Mouse (Mus musculus) lung, adult 2 months (tissue): ENCODE data around the gene Tyw3.
A peak's percentile ranks its signal among the peaks of the same experiment; 100 is the strongest.

Source experiments
- CTCF ChIP-seq: fragments of 200-500 bp; IDR thresholded peaks from 2 replicates; pipeline ENCODE4 v1.5.1; 2011; ENCODE audit warnings: mild to moderate bottlenecking, low read length, control low read depth; ENCODE audit not compliant: insufficient read depth
- POLR2A ChIP-seq: fragments of 200-500 bp; IDR thresholded peaks from 2 replicates; pipeline ENCODE4 v1.6.1; 2011; ENCODE audit warnings: low read depth, mild to moderate bottlenecking, control low read depth, low read length, borderline replicate concordance; ENCODE audit errors: extremely low read depth

DNA sequence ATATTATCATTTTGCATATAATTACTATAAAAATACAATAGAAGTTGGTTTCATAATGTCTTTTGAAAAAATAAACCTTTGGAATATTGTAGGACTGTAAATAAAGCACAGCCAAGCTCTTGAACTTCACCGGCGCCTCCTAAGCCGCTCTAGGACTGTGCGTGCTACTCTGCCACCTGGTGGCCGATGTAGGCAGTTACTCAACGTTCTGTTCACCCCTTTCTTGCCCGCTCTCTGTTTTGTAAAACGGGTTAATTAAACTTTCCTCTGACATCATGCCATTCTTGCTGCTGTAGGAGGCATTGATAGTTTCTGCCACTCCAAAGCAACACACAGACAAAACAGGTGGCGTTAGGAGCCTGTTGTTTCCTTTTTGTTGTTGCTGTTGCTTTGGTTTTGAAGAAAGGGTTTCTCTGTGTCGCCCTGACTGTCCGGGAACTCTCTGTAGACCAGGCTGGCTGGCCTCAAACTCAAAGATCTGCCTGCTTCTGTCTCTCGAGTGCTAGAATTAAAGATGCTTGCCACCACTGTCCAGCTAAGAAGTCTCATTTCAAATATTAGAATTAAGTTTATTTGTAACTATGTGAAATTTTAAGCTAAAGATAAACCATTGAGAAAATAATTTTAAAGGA, 24.4 kb downstream of the Tyw3 start:
- TF ChIP-seq CTCF, result peak; percentile 94
- no peak for TF ChIP-seq POLR2A
